Mouse (Mus musculus): ENCODE measurements at regions not wholly inside any gene's neighbourhood (a gene's known extent, or its start where the extent isn't known, plus 50 kb on each side); places are given as distances from the start of the nearest gene placed in this dataset.

GRCm38 (mm10) chr17:45251034-45251730 lies 182.4 kb downstream of the Cdc5l start:
- TF ChIP-seq FLI1 (IDR thresholded peaks at IDR 0.05; ENCODE audit: low read length) (no peak), GATA1 (IDR thresholded peaks at IDR 0.05; ENCODE audit: borderline replicate concordance, low read length) (no peak)

Data from megakaryocyte, embryonic 14.5 days (primary cell).